Mouse (Mus musculus) retina, embryonic 14.5 days (tissue): ENCODE data around the gene Stra6l.
A peak's percentile ranks its signal among the peaks of the same experiment; 100 is the strongest.

ENCODE experiments used
- DNase-seq: peaks from one replicate; pipeline ENCODE4 v3.0.0-alpha.2; 2015; ENCODE audit warnings: low spot score

Gene Stra6l

GRCm38 (mm10) chr4:45844355-45844754, 4.1 kb upstream of the Stra6l start:
- DNase-seq: peak; percentile 80

GRCm38 (mm10) chr4:45846263-45846662, 2.2 kb upstream of the Stra6l start:
- DNase-seq: no peak

GRCm38 (mm10) chr4:45848825-45849156, 327 bp downstream of the Stra6l start:
- no peak for DNase-seq

GRCm38 (mm10) chr4:45849419-45849818, 955 bp downstream of the Stra6l start:
- DNase-seq: no peak

GRCm38 (mm10) chr4:45851640-45852051, 3.2 kb downstream of the Stra6l start:
- DNase-seq: no peak

GRCm38 (mm10) chr4:45853496-45854246, 5.2 kb downstream of the Stra6l start:
- DNase-seq: no peak

GRCm38 (mm10) chr4:45855803-45856424, 7.5 kb downstream of the Stra6l start:
- peak; percentile 88 for DNase-seq

GRCm38 (mm10) chr4:45861160-45861559, 12.7 kb downstream of the Stra6l start:
- no peak for DNase-seq

- no peak for DNase-seq
Measured at GRCm38 (mm10) chr4:45867416-45867815, 19.0 kb downstream of the Stra6l start.

- no peak for DNase-seq
Measured at GRCm38 (mm10) chr4:45869021-45869815, 20.8 kb downstream of the Stra6l start.

- DNase-seq: no peak
Measured at GRCm38 (mm10) chr4:45872147-45872546, 23.7 kb downstream of the Stra6l start.

- DNase-seq: peak; percentile 80
Measured at GRCm38 (mm10) chr4:45878929-45879328, 30.5 kb downstream of the Stra6l start.

- no peak for DNase-seq
Measured at GRCm38 (mm10) chr4:45882521-45882920, 34.1 kb downstream of the Stra6l start.

- DNase-seq: no peak
Measured at GRCm38 (mm10) chr4:45883250-45883649, 34.8 kb downstream of the Stra6l start.

GRCm38 (mm10) chr4:45889487-45889886, 41.0 kb downstream of the Stra6l start:
- no peak for DNase-seq

- peak; percentile 87 for DNase-seq
Measured at GRCm38 (mm10) chr4:45890066-45890761, 41.8 kb downstream of the Stra6l start, which contains the start of gene Ccdc180. TSS of gene Ccdc180 (plus strand) at chr4:45890303.

- no peak for DNase-seq
Measured at GRCm38 (mm10) chr4:45896425-45897081, 48.1 kb downstream of the Stra6l start.

- DNase-seq: no peak
Measured at GRCm38 (mm10) chr4:45898413-45898812, 49.9 kb downstream of the Stra6l start.

- DNase-seq: no peak
Measured at GRCm38 (mm10) chr4:45909256-45909655, 60.8 kb downstream of the Stra6l start.

GRCm38 (mm10) chr4:45909924-45910323, 61.5 kb downstream of the Stra6l start:
- no peak for DNase-seq

- DNase-seq: no peak
Measured at GRCm38 (mm10) chr4:45911256-45911655, 62.8 kb downstream of the Stra6l start.

GRCm38 (mm10) chr4:45911876-45912275, 63.4 kb downstream of the Stra6l start:
- DNase-seq: no peak
